Mouse (Mus musculus) MN1 (cell line): ENCODE measurements around the gene Rgl3.
A peak's percentile ranks its signal among the peaks of the same experiment; 100 is the strongest.

Source experiments
- DNase-seq: peaks from one replicate; pipeline ENCODE4 v3.0.0-alpha.2; 2016; ENCODE audit warnings: low spot score

Rgl3 gene

GRCm38 (mm10) chr9:21983911-21984310 is 5.3 kb downstream of the Rgl3 start:
- DNase-seq: no peak

- no peak for DNase-seq
These were observed 10.7 kb downstream of the Rgl3 start for GRCm38 (mm10) chr9:21978398-21979128.

GRCm38 (mm10) chr9:21977972-21978371 is 11.3 kb downstream of the Rgl3 start:
- no peak for DNase-seq

- no peak for DNase-seq
These were observed 11.9 kb downstream of the Rgl3 start for GRCm38 (mm10) chr9:21977331-21977730.

GRCm38 (mm10) chr9:21976626-21977175 is 12.5 kb downstream of the Rgl3 start:
- no peak for DNase-seq

GRCm38 (mm10) chr9:21969304-21969703 is 19.9 kb downstream of the Rgl3 start:
- no peak for DNase-seq

- DNase-seq: no peak
These were observed 20.4 kb downstream of the Rgl3 start for GRCm38 (mm10) chr9:21968883-21969282.

- DNase-seq: peak; percentile 18
These were observed 25.8 kb downstream of the Rgl3 start, which contains the start of gene Epor for GRCm38 (mm10) chr9:21963417-21963816. TSS of gene Epor (minus strand) at chr9:21963506.

- peak; percentile 48 for DNase-seq
These were observed 26.7 kb downstream of the Rgl3 start for GRCm38 (mm10) chr9:21962416-21963059.

GRCm38 (mm10) chr9:21962010-21962409 is 27.2 kb downstream of the Rgl3 start:
- DNase-seq: no peak

- DNase-seq: no peak
These were observed 27.8 kb downstream of the Rgl3 start for GRCm38 (mm10) chr9:21961366-21961980.

- no peak for DNase-seq
These were observed 28.6 kb downstream of the Rgl3 start for GRCm38 (mm10) chr9:21960558-21961208.

- no peak for DNase-seq
These were observed 29.1 kb downstream of the Rgl3 start for GRCm38 (mm10) chr9:21960135-21960534.

- DNase-seq: no peak
These were observed 30.0 kb downstream of the Rgl3 start for GRCm38 (mm10) chr9:21959244-21959643.

GRCm38 (mm10) chr9:21958372-21958771 is 30.9 kb downstream of the Rgl3 start:
- DNase-seq: no peak

GRCm38 (mm10) chr9:21955570-21956281 is 33.5 kb downstream of the Rgl3 start, which contains the start of gene Swsap1:
TSS of gene Swsap1 (plus strand) at chr9:21955755.
- peak; percentile 93 for DNase-seq

GRCm38 (mm10) chr9:21955225-21955569 is 34.0 kb downstream of the Rgl3 start:
- DNase-seq: no peak

- DNase-seq: no peak
These were observed 34.6 kb downstream of the Rgl3 start for GRCm38 (mm10) chr9:21954635-21955034.

- peak; percentile 41 for DNase-seq
These were observed 35.6 kb downstream of the Rgl3 start for GRCm38 (mm10) chr9:21953600-21953999.

GRCm38 (mm10) chr9:21951977-21952376 is 37.3 kb downstream of the Rgl3 start:
- no peak for DNase-seq

GRCm38 (mm10) chr9:21950322-21950721 is 38.9 kb downstream of the Rgl3 start:
- no peak for DNase-seq

- DNase-seq: no peak
These were observed 40.5 kb downstream of the Rgl3 start for GRCm38 (mm10) chr9:21948790-21949189.
